Mouse (Mus musculus): ENCODE results near the gene Tex44. TPM values are rescaled to one million over a fixed set of nuclear protein-coding genes. Genes with fewer than 3 reads are reported as not detected.

Gene Tex44
- polyA plus RNA-seq, 1 experiment: not detected

GRCm38 (mm10) chr1:86473109-86473760 is 47.1 kb downstream of the Tex44 start:
- no peak for DNase-seq (ENCODE audit: low read depth)
- TF ChIP-seq CTCF (IDR thresholded peaks at IDR 0.05; ENCODE audit: borderline replicate concordance, extremely low read depth, insufficient read depth, insufficient read length) (no peak), POLR2A (IDR thresholded peaks at IDR 0.05; ENCODE audit: borderline replicate concordance, extremely low read depth, insufficient read depth, insufficient read length, poor library complexity, severe bottlenecking) (no peak)

Other genes starting within 250 kb of the Tex44 start
- 5.6 and 5.8 TPM in 2 replicates for gene B3gnt7, start 123.5 kb upstream of the Tex44 start, polyA plus RNA-seq (2012; rRNA removed)
- 42.5 and 135 TPM in 2 replicates for gene Ncl, start 66.9 kb upstream of the Tex44 start, polyA plus RNA-seq (2012; rRNA removed)
- gene Nmur1, start 101 bp upstream of the Tex44 start, polyA plus RNA-seq (2012; rRNA removed): 0.09 and 0.11 TPM in 2 replicates
- 1,831 and 2,420 TPM in 2 replicates for gene Ptma, start 100.4 kb downstream of the Tex44 start, polyA plus RNA-seq (2012; rRNA removed)
- 82.9 and 89.6 TPM in 2 replicates for gene Pde6d, start 156.3 kb downstream of the Tex44 start, polyA plus RNA-seq (2012; rRNA removed)
- gene Cops7b, start 156.6 kb downstream of the Tex44 start, polyA plus RNA-seq (2012; rRNA removed): 69.7 and 89.0 TPM in 2 replicates
- gene Nppc, start 244.2 kb downstream of the Tex44 start, polyA plus RNA-seq (2012; rRNA removed): 3.2 and 6.3 TPM in 2 replicates